Mouse (Mus musculus) heart, embryonic 16.5 days (tissue): Measurements from ENCODE around the gene Asdurf. TPM values are rescaled to one million over a fixed set of nuclear protein-coding genes. Genes with fewer than 3 reads are reported as not detected.
"Not testable (repeated sequence)": the region's sequence is repeated elsewhere in the genome, so short reads cannot be mapped to it uniquely, and the experiment has no call there.

Experiments
- ATAC-seq: fragments of 200-750 bp; cut with Nextera tagmentation; replicated peaks from 2 replicates; pipeline ENCODE4 v1.8.0; 2017; ENCODE audit warnings: moderate number of reproducible peaks; ENCODE audit not compliant: insufficient read depth, low FRiP score; ENCODE audit errors: extremely low read depth
- H3K27ac ChIP-seq: fragments of 300-500 bp; sonication (generic); 2 replicates; pipeline ENCODE4 v1.5.1; 2014; ENCODE audit warnings: mild to moderate bottlenecking, low read length, control low read depth, moderate library complexity
- H3K27me3 ChIP-seq: fragments of 300-500 bp; sonication (generic); 2 replicates; pipeline ENCODE4 v1.6.1; 2014; ENCODE audit warnings: low read length, mixed read lengths; ENCODE audit not compliant: control insufficient read depth, insufficient read depth
- H3K36me3 ChIP-seq: fragments of 300-500 bp; sonication (generic); 2 replicates; pipeline ENCODE4 v1.6.1; 2014; ENCODE audit not compliant: control insufficient read depth, insufficient read depth
- H3K4me1 ChIP-seq: fragments of 300-500 bp; sonication (generic); 2 replicates; pipeline ENCODE4 v1.6.1; 2014; ENCODE audit warnings: low read length, mixed read lengths; ENCODE audit not compliant: control insufficient read depth, insufficient read depth
- H3K4me2 ChIP-seq: fragments of 300-500 bp; sonication (generic); 2 replicates; pipeline ENCODE4 v1.6.1; 2014; ENCODE audit warnings: low read depth, mild to moderate bottlenecking, control low read depth, low read length
- H3K4me3 ChIP-seq: fragments of 300-500 bp; sonication (generic); 2 replicates; pipeline ENCODE4 v1.5.1; 2014; ENCODE audit warnings: mild to moderate bottlenecking, control low read depth, low read length
- H3K9ac ChIP-seq: fragments of 300-500 bp; sonication (generic); 2 replicates; pipeline ENCODE4 v1.6.1; 2014; ENCODE audit warnings: low read length, control low read depth
- H3K9me3 ChIP-seq: fragments of 300-500 bp; sonication (generic); replicated peaks from 2 replicates; pipeline ENCODE4 v1.6.1; 2016; ENCODE audit warnings: low read length; ENCODE audit not compliant: control insufficient read depth
- WGBS: fragments of 180-500 bp; shearing (Covaris S2); extraction: QIAGEN DNeasy Blood & Tissue Kit; methylation state at CpG from one replicate; pipeline ENCODE4 v1.1.7; 2014; 5-methylcytosine and 5-hydroxymethylcytosine counted together
- polyA plus RNA-seq: library from polyadenylated mRNA; unstranded; fragments of >200 nt; fragmentation: Nextera tagmentation; extraction: Ambion mirVana; gene quantifications from 2 replicates; pipeline ENCODE4 v1.2.1, GENCODE M21; 2015

Gene Asdurf
- 8.5 TPM in 1 of 2 replicates, not detected in the other for polyA plus RNA-seq

DNA sequence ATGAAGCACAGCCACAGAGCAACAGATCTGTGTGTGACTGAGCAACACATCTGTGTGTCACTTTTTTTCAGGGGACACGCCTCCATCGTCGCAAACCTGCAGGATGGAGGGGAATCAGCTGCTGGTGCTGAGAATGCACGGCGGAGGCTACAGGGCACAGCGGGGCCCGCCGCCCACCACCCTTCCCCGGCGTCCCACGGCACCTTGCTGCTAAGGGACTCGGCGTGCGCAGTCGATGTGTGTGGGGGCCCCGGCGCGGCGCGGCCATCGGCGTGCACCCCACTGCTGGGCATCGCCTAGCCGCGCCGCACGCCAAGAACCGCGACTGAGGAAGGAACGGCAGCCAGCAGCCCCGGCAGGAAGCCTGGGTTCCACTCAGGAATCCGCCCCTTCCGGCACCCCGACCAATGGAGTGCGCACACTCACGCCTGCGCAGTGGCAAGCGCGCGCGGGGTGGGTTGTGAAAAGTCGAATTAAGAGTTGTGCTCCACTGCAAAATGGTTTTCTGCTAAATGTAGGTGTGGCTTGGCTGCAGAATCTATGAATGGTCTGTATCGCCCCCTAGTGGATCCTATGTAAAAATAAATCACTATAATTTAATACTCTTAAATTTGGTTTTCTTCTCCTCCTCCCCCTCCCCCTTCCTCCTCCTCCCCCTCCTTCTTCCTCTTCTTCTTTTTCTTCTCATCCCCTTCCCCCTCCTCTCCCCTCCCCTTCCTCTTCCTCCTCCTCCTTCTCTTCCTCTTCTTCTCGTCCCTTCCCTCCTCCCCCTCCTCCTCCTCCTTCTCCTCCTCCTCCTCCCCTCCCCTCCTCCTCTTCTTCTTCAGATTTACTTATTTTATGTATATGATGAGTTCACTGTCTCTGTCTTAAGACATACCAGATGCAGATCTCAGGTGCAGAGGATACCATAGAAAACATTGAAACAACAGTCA, at the start of gene Asdurf, which contains the start of the genes Gm28551 and Asnsd1:
Gene Asdurf, minus strand, starts transcription at position 293 of the 935 bp plus-strand sequence.
Gene Gm28551, minus strand, starts transcription at position 341 of the 935 bp plus-strand sequence.
Gene Asnsd1, minus strand, starts transcription at position 426 of the 935 bp plus-strand sequence.
- Histone ChIP-seq H3K9ac (peak within 1 kb of the TSS; percentile 95), H3K27me3 (no peaks in the 10 kb centered on the region), H3K4me3 (peak within 1 kb of the TSS; percentile 97), H3K4me1 (peaks cover 6% of the 10 kb centered on the region), H3K9me3 (no peaks in the 10 kb centered on the region), H3K36me3 (peaks cover 11% of the 10 kb centered on the region), H3K27ac (peak within 1 kb of the TSS; percentile 88), H3K4me2 (peak within 1 kb of the TSS; percentile 71)
- WGBS, result 1% methylated on average over 44 of the region's 44 CpGs
- peak; percentile 100 for ATAC-seq

GRCm38 (mm10) chr1:53393936-53394760, 41.7 kb upstream of the Asdurf start:
- not testable (repeated sequence) for H3K9me3 ChIP-seq, H3K36me3 ChIP-seq, H3K27ac ChIP-seq, H3K4me1 ChIP-seq, H3K27me3 ChIP-seq, ATAC-seq
- H3K4me2 ChIP-seq, result peak overlapping the region; percentile 63
- peak overlapping the region; percentile 37 for H3K4me3 ChIP-seq
- H3K9ac ChIP-seq, result peak overlapping the region; percentile 46; the same call in 1 of the 2 replicates
- 21% methylated on average over 21 of the region's 21 CpGs for WGBS

DNA sequence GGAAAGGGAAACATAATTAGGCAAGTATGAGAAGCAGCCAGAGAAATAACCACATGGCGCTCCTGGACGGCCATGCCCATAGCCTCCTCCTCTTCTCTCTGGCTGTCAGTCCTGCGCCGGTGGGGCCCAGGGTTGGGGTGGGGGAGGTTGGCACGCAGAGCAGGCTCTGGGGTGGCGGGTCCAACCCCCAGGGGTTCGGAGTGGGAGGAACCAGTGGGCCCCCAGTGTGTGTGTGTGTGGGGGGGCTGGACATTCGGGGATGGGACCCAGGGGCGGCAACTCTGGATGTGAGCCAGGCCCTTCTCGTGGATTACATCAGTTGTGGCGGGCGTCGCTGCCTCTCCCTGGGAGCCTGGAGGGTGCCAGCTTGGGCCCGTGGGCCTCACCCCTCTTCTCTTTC, 36.3 kb upstream of the Asdurf start:
- Histone ChIP-seq H3K27ac (no peak overlapping the region), H3K36me3 (no peaks in the 10 kb centered on the region), H3K9me3 (peaks cover 7% of the 10 kb centered on the region), H3K4me2 (no peak overlapping the region), H3K9ac (no peak overlapping the region), H3K4me1 (no peaks in the 10 kb centered on the region), H3K4me3 (no peak overlapping the region), H3K27me3 (no peaks in the 10 kb centered on the region)
- no peak for ATAC-seq
- 92% methylated on average over 13 of the region's 14 CpGs for WGBS

GRCm38 (mm10) chr1:53384085-53384688, 31.8 kb upstream of the Asdurf start:
- Histone ChIP-seq H3K9ac (no peak overlapping the region), H3K4me1 (no peaks in the 10 kb centered on the region), H3K36me3 (no peaks in the 10 kb centered on the region), H3K4me3 (no peak overlapping the region), H3K4me2 (no peak overlapping the region), H3K9me3 (no peaks in the 10 kb centered on the region; the same call in 1 of the 2 replicates), H3K27ac (no peak overlapping the region), H3K27me3 (no peaks in the 10 kb centered on the region)
- 78% methylated on average over 6 of the region's 6 CpGs for WGBS
- ATAC-seq, result no peak

- Histone ChIP-seq H3K4me1 (no peaks in the 10 kb centered on the region), H3K9me3 (no peaks in the 10 kb centered on the region), H3K27ac (no peak overlapping the region), H3K4me3 (no peak overlapping the region), H3K27me3 (no peaks in the 10 kb centered on the region), H3K4me2 (no peak overlapping the region), H3K9ac (no peak overlapping the region), H3K36me3 (no peaks in the 10 kb centered on the region)
- no peak for ATAC-seq
- WGBS, result 76% methylated on average over 3 of the region's 3 CpGs
These were observed 25.3 kb upstream of the Asdurf start for GRCm38 (mm10) chr1:53377731-53378130.

DNA sequence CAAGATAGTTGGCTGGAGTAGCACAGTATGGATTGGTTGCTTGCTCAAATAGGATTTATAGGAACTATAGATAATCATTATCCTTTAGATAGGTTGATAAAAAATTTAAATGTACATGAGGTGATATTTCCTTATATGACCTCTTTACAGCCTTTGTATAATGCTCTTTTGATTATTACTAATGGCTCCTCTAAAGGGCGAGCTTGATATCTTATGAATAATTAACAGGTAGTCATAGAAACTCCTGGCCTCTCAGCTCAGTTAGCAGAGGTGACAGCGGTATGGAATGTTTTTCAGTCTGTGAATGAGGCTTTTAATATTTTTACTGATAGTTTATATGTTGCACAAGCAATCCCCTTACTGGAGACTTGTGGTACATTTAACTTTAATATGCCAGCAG, 23.5 kb upstream of the Asdurf start:
- not testable (repeated sequence) for H3K9ac ChIP-seq, H3K27me3 ChIP-seq, H3K4me3 ChIP-seq, H3K4me2 ChIP-seq, H3K27ac ChIP-seq, H3K4me1 ChIP-seq, H3K9me3 ChIP-seq, H3K36me3 ChIP-seq, ATAC-seq
- 84% methylated on average over 2 of the region's 2 CpGs for WGBS

GRCm38 (mm10) chr1:53358988-53359387, 6.6 kb upstream of the Asdurf start:
- Histone ChIP-seq H3K27ac (no peak overlapping the region), H3K4me3 (no peak overlapping the region), H3K27me3 (no peaks in the 10 kb centered on the region), H3K36me3 (no peaks in the 10 kb centered on the region), H3K9ac (no peak overlapping the region), H3K9me3 (no peaks in the 10 kb centered on the region), H3K4me2 (no peak overlapping the region), H3K4me1 (no peaks in the 10 kb centered on the region)
- ATAC-seq, result no peak

DNA sequence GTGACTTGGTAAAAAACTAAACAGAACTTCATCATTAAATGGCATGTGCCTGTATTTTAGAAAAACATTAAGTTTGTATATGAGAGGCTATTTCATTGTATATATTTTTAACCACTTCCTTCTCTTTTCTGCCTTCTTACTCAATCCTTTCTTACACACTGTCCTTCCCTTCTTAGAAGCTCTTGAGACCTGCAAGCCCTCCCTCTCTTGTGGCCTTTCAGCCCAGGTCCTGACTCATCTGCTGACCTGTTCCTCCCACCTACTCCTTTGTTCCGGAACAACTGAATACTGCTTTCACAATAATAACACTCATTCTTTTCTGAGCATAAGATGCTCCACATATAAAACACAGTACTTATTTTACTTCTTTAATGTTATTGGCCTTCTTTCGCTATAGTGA, 11.3 kb downstream of the Asdurf start:
- Histone ChIP-seq H3K4me1 (no peaks in the 10 kb centered on the region), H3K9ac (no peak overlapping the region), H3K27me3 (no peaks in the 10 kb centered on the region), H3K36me3 (peaks cover 35% of the 10 kb centered on the region), H3K27ac (no peak overlapping the region), H3K4me3 (no peak overlapping the region), H3K9me3 (peaks cover 4% of the 10 kb centered on the region), H3K4me2 (no peak overlapping the region)
- ATAC-seq, result no peak
- 95% methylated on average over 2 of the region's 2 CpGs for WGBS
